Mouse (Mus musculus): Measurements from ENCODE around the gene Chrm3. TPM values are rescaled to one million over a fixed set of nuclear protein-coding genes. Genes with fewer than 3 reads are reported as not detected.

Gene Chrm3
- polyA plus RNA-seq, 1 experiment from 2014 or later, result 0.53 TPM

DNA sequence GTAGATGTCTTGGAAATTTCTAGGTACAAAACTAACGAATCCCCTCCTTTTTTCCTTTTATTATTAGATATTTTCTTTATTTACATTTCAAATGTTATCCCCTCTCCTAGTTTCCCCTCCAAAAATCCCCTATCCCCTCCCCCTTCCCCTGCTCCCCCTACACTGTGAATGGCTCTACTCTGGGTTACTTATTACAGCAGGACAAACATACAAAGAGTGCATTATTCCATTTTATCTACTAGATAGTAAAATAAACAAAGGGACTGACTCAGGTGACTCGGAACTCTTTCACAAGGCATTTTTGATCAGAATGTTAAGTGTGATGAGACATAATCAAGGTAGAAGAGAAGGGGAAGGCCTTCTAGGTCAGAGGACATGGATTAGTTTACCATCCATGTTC is 148.5 kb downstream of the Chrm3 start:
- DNase-seq (ENCODE audit: low spot score), result no peak
- 84% methylated on average over 2 of the region's 2 CpGs for WGBS
- H3K27me3 ChIP-seq (ENCODE audit: control insufficient read depth, insufficient read depth, low read length), result no peaks in the 10 kb centered on the region
- H3K9ac ChIP-seq (replicated peaks; ENCODE audit: low read length), result no peak overlapping the region
- no peaks in the 10 kb centered on the region for H3K4me1 ChIP-seq (ENCODE audit: control insufficient read depth, insufficient read depth, low read length)
- H3K36me3 ChIP-seq (replicated peaks; ENCODE audit: control insufficient read depth, insufficient read depth, low read depth, low read length), result no peaks in the 10 kb centered on the region
- no peak overlapping the region for H3K27ac ChIP-seq (replicated peaks; ENCODE audit: low read depth, low read length)
- H3K9me3 ChIP-seq (replicated peaks; ENCODE audit: control insufficient read depth, low read length), result no peaks in the 10 kb centered on the region
- no peak overlapping the region for H3K4me2 ChIP-seq (ENCODE audit: low read depth, low read length)
- no peak overlapping the region for H3K4me3 ChIP-seq (ENCODE audit: low read depth, low read length)
- ATAC-seq (replicated peaks; ENCODE audit: insufficient number of reproducible peaks, low FRiP score, low TSS enrichment, low read depth), result no peak

DNA sequence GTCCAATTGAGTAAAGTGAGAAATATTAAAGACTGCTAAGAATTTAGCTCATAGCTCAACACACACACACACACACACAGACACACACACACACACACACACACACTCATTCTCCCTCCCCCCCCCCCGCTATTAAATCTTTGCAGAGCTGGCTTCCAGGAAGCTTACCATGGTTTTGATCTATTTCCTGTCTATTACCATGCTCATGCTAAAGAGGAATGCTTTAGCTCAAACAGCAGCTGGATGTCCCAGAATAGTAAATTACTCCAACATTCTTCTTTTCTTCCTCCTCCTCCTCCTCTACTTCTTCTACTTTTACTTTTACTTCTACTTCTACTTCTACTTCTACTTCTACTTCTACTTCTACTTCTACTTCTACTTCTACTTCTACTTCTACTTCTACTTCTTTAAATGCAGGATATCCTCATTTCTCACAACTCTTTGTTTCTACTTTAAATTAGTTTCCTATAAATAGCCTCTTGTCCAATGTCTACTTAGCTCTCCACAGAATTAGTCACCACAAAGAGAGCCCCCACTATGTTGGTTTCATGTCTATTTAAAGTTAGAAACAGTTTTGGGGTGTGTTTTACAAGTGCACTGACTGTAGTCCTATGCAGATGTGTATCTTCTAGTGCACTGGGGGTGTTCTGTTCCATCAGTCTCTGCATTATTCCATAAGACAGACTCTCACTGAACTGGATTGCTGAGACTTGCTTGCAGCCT is 150.0 kb downstream of the Chrm3 start:
- no peaks in the 10 kb centered on the region for H3K36me3 ChIP-seq (replicated peaks; ENCODE audit: control insufficient read depth, insufficient read depth, low read depth, low read length)
- no peak overlapping the region for H3K4me2 ChIP-seq (ENCODE audit: low read depth, low read length)
- no peaks in the 10 kb centered on the region for H3K4me1 ChIP-seq (ENCODE audit: control insufficient read depth, insufficient read depth, low read length)
- H3K4me3 ChIP-seq (ENCODE audit: low read depth, low read length), result no peak overlapping the region
- no peak for ATAC-seq (replicated peaks; ENCODE audit: insufficient number of reproducible peaks, low FRiP score, low TSS enrichment, low read depth)
- H3K9ac ChIP-seq (replicated peaks; ENCODE audit: low read length), result no peak overlapping the region
- 86% methylated on average over 1 of the region's 1 CpGs for WGBS
- no peak for DNase-seq (ENCODE audit: low spot score)
- no peaks in the 10 kb centered on the region for H3K9me3 ChIP-seq (replicated peaks; ENCODE audit: control insufficient read depth, low read length)
- H3K27ac ChIP-seq (replicated peaks; ENCODE audit: low read depth, low read length), result no peak overlapping the region
- H3K27me3 ChIP-seq (ENCODE audit: control insufficient read depth, insufficient read depth, low read length), result no peaks in the 10 kb centered on the region

DNA sequence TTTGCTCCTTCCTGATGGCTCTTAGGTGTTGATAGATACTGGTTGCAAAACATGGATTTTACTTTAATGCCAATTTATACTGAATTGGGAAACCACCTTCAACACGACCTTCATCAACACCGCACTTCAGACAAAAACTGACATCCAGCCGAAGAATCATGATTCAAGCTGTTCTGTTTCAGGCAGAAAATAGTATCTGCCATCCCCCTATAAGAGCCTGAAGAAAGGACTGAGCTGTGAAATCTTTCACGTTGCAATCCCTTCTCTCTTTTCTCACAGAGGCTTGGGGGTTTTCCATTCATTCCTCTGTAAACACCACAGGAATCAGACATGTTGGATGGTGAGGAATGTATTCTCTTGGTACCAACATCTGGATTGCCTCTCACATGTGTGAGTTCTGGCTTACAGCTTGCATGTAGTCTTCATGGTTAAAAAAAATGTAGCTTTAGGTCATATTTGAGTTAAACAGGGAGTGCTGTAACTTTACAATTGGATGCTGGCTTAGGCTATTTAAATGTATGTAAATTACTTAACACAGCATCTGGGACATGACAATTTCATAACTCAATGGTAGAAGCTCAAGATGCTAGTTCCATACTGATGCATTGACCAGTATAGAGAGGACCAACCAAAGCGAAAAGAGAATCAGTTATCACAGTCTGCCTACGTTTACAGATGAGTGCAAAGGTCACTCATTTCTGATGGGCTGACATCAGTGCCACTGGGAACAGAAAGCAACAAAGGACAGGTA is 161.3 kb downstream of the Chrm3 start:
- ATAC-seq (replicated peaks; ENCODE audit: insufficient number of reproducible peaks, low FRiP score, low TSS enrichment, low read depth), result no peak
- 86% methylated on average over 6 of the region's 6 CpGs for WGBS

DNA sequence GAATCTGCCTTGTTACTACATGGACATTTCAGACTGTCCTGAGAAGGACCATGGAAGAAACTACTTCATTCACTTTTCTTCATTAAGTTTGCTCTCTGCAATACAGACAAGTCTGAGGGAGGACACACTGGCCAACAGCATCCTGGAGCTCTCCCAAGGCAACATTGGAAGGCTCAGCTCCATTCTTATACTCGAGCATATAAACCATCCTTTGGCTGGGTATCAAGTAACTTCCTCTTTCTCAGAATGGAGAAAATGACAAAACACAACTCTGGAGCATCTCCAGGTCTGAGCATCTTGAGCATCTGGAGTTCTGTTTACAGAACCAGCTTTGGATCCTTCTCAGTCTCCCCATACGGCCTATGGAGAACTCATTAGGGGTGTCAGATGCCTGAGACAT is 170.8 kb downstream of the Chrm3 start:
- DNase-seq (ENCODE audit: low spot score) (no peak), ATAC-seq (replicated peaks; ENCODE audit: insufficient number of reproducible peaks, low FRiP score, low TSS enrichment, low read depth) (no peak)
- Histone ChIP-seq H3K27me3 (ENCODE audit: control insufficient read depth, insufficient read depth, low read length) (no peaks in the 10 kb centered on the region), H3K9me3 (replicated peaks; ENCODE audit: control insufficient read depth, low read length) (no peaks in the 10 kb centered on the region), H3K27ac (replicated peaks; ENCODE audit: low read depth, low read length) (no peak overlapping the region), H3K4me2 (ENCODE audit: low read depth, low read length) (no peak overlapping the region), H3K36me3 (replicated peaks; ENCODE audit: control insufficient read depth, insufficient read depth, low read depth, low read length) (no peaks in the 10 kb centered on the region), H3K9ac (replicated peaks; ENCODE audit: low read length) (no peak overlapping the region), H3K4me1 (ENCODE audit: control insufficient read depth, insufficient read depth, low read length) (no peaks in the 10 kb centered on the region), H3K4me3 (ENCODE audit: low read depth, low read length) (no peak overlapping the region)
- 56% methylated on average over 2 of the region's 2 CpGs for WGBS

More for the DNA sequence above, 161.3 kb downstream of the Chrm3 start:
- no peak overlapping the region for H3K27ac ChIP-seq (replicated peaks; ENCODE audit: low read depth, low read length)
- H3K4me1 ChIP-seq (ENCODE audit: control insufficient read depth, insufficient read depth, low read length), result no peaks in the 10 kb centered on the region
- no peak overlapping the region for H3K9ac ChIP-seq (replicated peaks; ENCODE audit: low read length)
- no peaks in the 10 kb centered on the region for H3K27me3 ChIP-seq (ENCODE audit: control insufficient read depth, insufficient read depth, low read length)
- H3K9me3 ChIP-seq (replicated peaks; ENCODE audit: control insufficient read depth, low read length), result no peaks in the 10 kb centered on the region
- H3K4me2 ChIP-seq (ENCODE audit: low read depth, low read length), result no peak overlapping the region
- no peak for DNase-seq (ENCODE audit: low spot score)
- no peaks in the 10 kb centered on the region for H3K36me3 ChIP-seq (replicated peaks; ENCODE audit: control insufficient read depth, insufficient read depth, low read depth, low read length)
- H3K4me3 ChIP-seq (ENCODE audit: low read depth, low read length), result no peak overlapping the region

DNA sequence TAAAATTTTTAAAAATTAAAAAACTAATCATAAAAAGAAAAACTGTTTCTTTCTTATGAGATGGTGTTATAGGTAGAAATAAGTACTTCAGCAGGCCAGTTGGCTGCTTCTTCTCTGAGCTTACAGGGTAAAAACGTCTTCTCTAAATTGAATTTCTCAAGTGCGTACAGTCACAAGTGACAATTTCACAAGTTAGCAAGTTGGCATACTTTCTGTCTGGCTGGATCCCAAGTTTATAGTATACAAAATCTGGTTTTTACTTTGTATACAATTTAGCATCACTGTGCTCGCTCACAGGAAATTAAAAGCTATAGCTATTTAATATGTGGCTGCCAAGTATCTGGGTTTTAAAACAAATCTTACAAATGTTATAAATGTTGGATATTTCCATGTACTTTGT is 172.7 kb downstream of the Chrm3 start:
- DNase-seq (ENCODE audit: low spot score) (no peak), ATAC-seq (replicated peaks; ENCODE audit: insufficient number of reproducible peaks, low FRiP score, low TSS enrichment, low read depth) (no peak)
- Histone ChIP-seq H3K27ac (replicated peaks; ENCODE audit: low read depth, low read length) (no peak overlapping the region), H3K9ac (replicated peaks; ENCODE audit: low read length) (no peak overlapping the region), H3K9me3 (replicated peaks; ENCODE audit: control insufficient read depth, low read length) (no peaks in the 10 kb centered on the region), H3K36me3 (replicated peaks; ENCODE audit: control insufficient read depth, insufficient read depth, low read depth, low read length) (no peaks in the 10 kb centered on the region), H3K27me3 (ENCODE audit: control insufficient read depth, insufficient read depth, low read length) (no peaks in the 10 kb centered on the region), H3K4me1 (ENCODE audit: control insufficient read depth, insufficient read depth, low read length) (no peaks in the 10 kb centered on the region), H3K4me3 (ENCODE audit: low read depth, low read length) (no peak overlapping the region), H3K4me2 (ENCODE audit: low read depth, low read length) (no peak overlapping the region)
- WGBS, result 86% methylated on average over 3 of the region's 3 CpGs

DNA sequence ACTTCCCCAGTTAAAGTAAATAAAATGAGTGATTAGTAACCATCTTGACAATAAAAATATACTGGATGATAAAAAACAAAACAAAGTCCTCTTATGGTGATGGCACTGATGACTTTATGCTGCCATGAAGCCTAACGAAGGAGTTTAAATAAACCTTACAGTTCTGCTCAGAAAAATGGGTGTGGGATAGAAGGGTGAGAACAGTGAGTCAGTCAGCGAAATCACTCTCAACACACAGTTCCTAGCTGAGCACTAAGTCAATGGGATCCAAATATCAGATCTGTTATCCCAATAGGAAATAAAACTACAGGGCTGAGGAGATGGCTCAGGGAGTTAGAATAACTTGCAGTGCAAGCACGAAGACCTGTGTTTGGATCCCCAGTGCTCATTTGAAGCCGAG is 176.8 kb downstream of the Chrm3 start:
- H3K36me3 ChIP-seq (replicated peaks; ENCODE audit: control insufficient read depth, insufficient read depth, low read depth, low read length), result no peaks in the 10 kb centered on the region
- ATAC-seq (replicated peaks; ENCODE audit: insufficient number of reproducible peaks, low FRiP score, low TSS enrichment, low read depth) (no peak), DNase-seq (ENCODE audit: low spot score) (no peak)
- no peaks in the 10 kb centered on the region for H3K4me1 ChIP-seq (ENCODE audit: control insufficient read depth, insufficient read depth, low read length)
- H3K27ac ChIP-seq (replicated peaks; ENCODE audit: low read depth, low read length), result no peak overlapping the region
- 88% methylated on average over 4 of the region's 4 CpGs for WGBS
- H3K4me2 ChIP-seq (ENCODE audit: low read depth, low read length), result no peak overlapping the region
- H3K9ac ChIP-seq (replicated peaks; ENCODE audit: low read length), result no peak overlapping the region
- no peaks in the 10 kb centered on the region for H3K27me3 ChIP-seq (ENCODE audit: control insufficient read depth, insufficient read depth, low read length)
- H3K9me3 ChIP-seq (replicated peaks; ENCODE audit: control insufficient read depth, low read length), result no peaks in the 10 kb centered on the region
- no peak overlapping the region for H3K4me3 ChIP-seq (ENCODE audit: low read depth, low read length)

DNA sequence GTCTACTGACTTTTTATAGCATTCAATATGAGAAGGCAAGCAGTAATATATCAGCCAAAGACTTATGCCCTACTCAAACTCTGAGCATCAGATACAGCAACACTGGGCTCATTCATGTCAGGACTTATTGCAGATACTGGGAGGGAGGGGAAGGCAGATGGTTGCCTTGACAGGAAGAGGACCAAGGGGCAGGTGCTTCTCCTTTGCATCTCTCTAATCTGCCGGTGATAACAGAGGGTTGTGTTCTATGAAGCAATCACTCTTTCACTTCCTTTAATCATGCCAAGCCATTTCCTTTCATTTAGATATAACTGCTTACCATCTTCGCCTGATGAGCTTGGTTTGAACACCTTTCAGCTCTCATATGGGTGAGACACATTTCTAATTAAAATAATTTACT is 177.9 kb downstream of the Chrm3 start:
- 82% methylated on average over 2 of the region's 2 CpGs for WGBS
- H3K4me3 ChIP-seq (ENCODE audit: low read depth, low read length), result no peak overlapping the region

DNA sequence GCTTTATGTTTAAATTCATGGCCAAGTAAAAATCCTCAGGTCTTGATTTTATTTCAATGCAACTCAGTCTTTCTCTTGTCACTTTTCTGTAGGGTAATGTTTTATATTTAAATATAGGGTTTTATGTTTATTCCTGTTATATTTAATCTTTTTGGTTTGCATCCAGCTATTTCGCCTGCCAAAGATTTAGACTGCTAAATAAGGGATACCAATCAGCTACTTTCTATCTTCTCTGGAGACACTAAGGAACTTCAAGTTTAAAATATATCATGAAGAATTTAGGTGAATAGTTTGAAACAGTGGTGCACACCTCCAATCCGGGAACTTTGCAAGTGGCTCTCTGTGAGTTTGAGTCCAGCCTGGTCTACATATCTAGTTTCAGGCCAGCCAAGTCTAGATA is 190.1 kb downstream of the Chrm3 start:
- H3K27me3 ChIP-seq (ENCODE audit: control insufficient read depth, insufficient read depth, low read length), result no peaks in the 10 kb centered on the region
- H3K9ac ChIP-seq (replicated peaks; ENCODE audit: low read length), result no peak overlapping the region
- DNase-seq (ENCODE audit: low spot score) (no peak), ATAC-seq (replicated peaks; ENCODE audit: insufficient number of reproducible peaks, low FRiP score, low TSS enrichment, low read depth) (no peak)
- H3K27ac ChIP-seq (replicated peaks; ENCODE audit: low read depth, low read length), result no peak overlapping the region
- no peaks in the 10 kb centered on the region for H3K4me1 ChIP-seq (ENCODE audit: control insufficient read depth, insufficient read depth, low read length)
- no peak overlapping the region for H3K4me3 ChIP-seq (ENCODE audit: low read depth, low read length)
- H3K9me3 ChIP-seq (replicated peaks; ENCODE audit: control insufficient read depth, low read length), result no peaks in the 10 kb centered on the region
- 89% methylated on average over 2 of the region's 2 CpGs for WGBS
- H3K4me2 ChIP-seq (ENCODE audit: low read depth, low read length), result no peak overlapping the region
- H3K36me3 ChIP-seq (replicated peaks; ENCODE audit: control insufficient read depth, insufficient read depth, low read depth, low read length), result no peaks in the 10 kb centered on the region

More for the DNA sequence above, 177.9 kb downstream of the Chrm3 start:
- Histone ChIP-seq H3K9ac (replicated peaks; ENCODE audit: low read length) (no peak overlapping the region), H3K9me3 (replicated peaks; ENCODE audit: control insufficient read depth, low read length) (no peaks in the 10 kb centered on the region), H3K4me1 (ENCODE audit: control insufficient read depth, insufficient read depth, low read length) (no peaks in the 10 kb centered on the region), H3K36me3 (replicated peaks; ENCODE audit: control insufficient read depth, insufficient read depth, low read depth, low read length) (no peaks in the 10 kb centered on the region), H3K27ac (replicated peaks; ENCODE audit: low read depth, low read length) (no peak overlapping the region), H3K27me3 (ENCODE audit: control insufficient read depth, insufficient read depth, low read length) (no peaks in the 10 kb centered on the region), H3K4me2 (ENCODE audit: low read depth, low read length) (no peak overlapping the region)
- ATAC-seq (replicated peaks; ENCODE audit: insufficient number of reproducible peaks, low FRiP score, low TSS enrichment, low read depth), result no peak
- no peak for DNase-seq (ENCODE audit: low spot score)
